Mouse (Mus musculus) kidney, embryonic 16.5 days (tissue): ENCODE data around the gene Sik3. TPM values are rescaled to one million over a fixed set of nuclear protein-coding genes. Genes with fewer than 3 reads are reported as not detected.
"Not testable (repeated sequence)": the region's sequence is repeated elsewhere in the genome, so short reads cannot be mapped to it uniquely, and the experiment has no call there.

Experiments
- ATAC-seq: fragments of 200-750 bp; cut with Nextera tagmentation; 2 replicates; pipeline ENCODE4 v1.8.0; 2017; ENCODE audit warnings: moderate TSS enrichment; ENCODE audit not compliant: low FRiP score, low TSS enrichment
- H3K27ac ChIP-seq: fragments of 300-500 bp; sonication (generic); 2 replicates; pipeline ENCODE4 v1.5.1; 2014; ENCODE audit warnings: low read length
- H3K27me3 ChIP-seq: fragments of 300-500 bp; sonication (generic); 2 replicates; pipeline ENCODE4 v1.6.1; 2014; ENCODE audit warnings: low read length, control low read depth, mixed read lengths; ENCODE audit not compliant: insufficient read depth
- H3K36me3 ChIP-seq: fragments of 300-500 bp; sonication (generic); 2 replicates; pipeline ENCODE4 v1.6.1; 2014; ENCODE audit warnings: low read length, control low read depth, mixed read lengths; ENCODE audit not compliant: insufficient read depth
- H3K4me1 ChIP-seq: fragments of 300-500 bp; sonication (generic); 2 replicates; pipeline ENCODE4 v1.6.1; 2014; ENCODE audit warnings: low read length, control low read depth, mixed read lengths; ENCODE audit not compliant: insufficient read depth
- H3K4me2 ChIP-seq: fragments of 300-500 bp; sonication (generic); replicated peaks from 2 replicates; pipeline ENCODE4 v1.6.1; 2014; ENCODE audit warnings: low read depth, low read length
- H3K4me3 ChIP-seq: fragments of 300-500 bp; sonication (generic); 2 replicates; pipeline ENCODE4 v1.5.1; 2014; ENCODE audit warnings: mild to moderate bottlenecking, low read length
- H3K9ac ChIP-seq: fragments of 300-500 bp; sonication (generic); replicated peaks from 2 replicates; pipeline ENCODE4 v1.6.1; 2014; ENCODE audit warnings: low read length
- H3K9me3 ChIP-seq: fragments of 300-500 bp; sonication (generic); 2 replicates; pipeline ENCODE4 v1.6.1; 2016; ENCODE audit warnings: low read length, control low read depth
- WGBS: fragments of 180-500 bp; shearing (Covaris S2); extraction: QIAGEN DNeasy Blood & Tissue Kit; methylation state at CpG from one replicate; pipeline ENCODE4 v1.1.7; 2014; 5-methylcytosine and 5-hydroxymethylcytosine counted together
- polyA plus RNA-seq: library from polyadenylated mRNA; unstranded; fragments of >200 nt; fragmentation: Nextera tagmentation; extraction: Ambion mirVana; gene quantifications from 2 replicates; pipeline ENCODE4 v1.2.1, GENCODE M21; 2015

Sik3 gene
- polyA plus RNA-seq, 1 experiment from 2014 or later, result 5.2 TPM

GRCm38 (mm10) chr9:46150890-46151703 is 138.5 kb downstream of the Sik3 start:
- Histone ChIP-seq H3K4me3 (no peak overlapping the region), H3K36me3 (no peaks in the 10 kb centered on the region), H3K27ac (peak overlapping the region; percentile 72), H3K27me3 (no peaks in the 10 kb centered on the region), H3K9me3 (no peaks in the 10 kb centered on the region), H3K9ac (no peak overlapping the region), H3K4me1 (peaks cover 38% of the 10 kb centered on the region), H3K4me2 (no peak overlapping the region)
- no peak for ATAC-seq
- 55% methylated on average over 2 of the region's 2 CpGs for WGBS

- Histone ChIP-seq H3K9me3 (no peaks in the 10 kb centered on the region), H3K36me3 (no peaks in the 10 kb centered on the region), H3K4me1 (peaks cover 44% of the 10 kb centered on the region), H3K4me2 (no peak overlapping the region), H3K27me3 (no peaks in the 10 kb centered on the region), H3K4me3 (no peak overlapping the region), H3K27ac (peak overlapping the region; percentile 72), H3K9ac (no peak overlapping the region)
- WGBS, result 54% methylated on average over 6 of the region's 6 CpGs
- ATAC-seq, result peak; percentile 58; the same call in 1 of the 2 replicates
Observed at GRCm38 (mm10) chr9:46151704-46152040, 139.1 kb downstream of the Sik3 start.

GRCm38 (mm10) chr9:46152067-46153015 is 139.7 kb downstream of the Sik3 start:
- Histone ChIP-seq H3K4me1 (peaks cover 45% of the 10 kb centered on the region), H3K27ac (peak overlapping the region; percentile 72), H3K9ac (no peak overlapping the region), H3K9me3 (no peaks in the 10 kb centered on the region), H3K4me2 (no peak overlapping the region), H3K36me3 (no peaks in the 10 kb centered on the region), H3K27me3 (no peaks in the 10 kb centered on the region), H3K4me3 (no peak overlapping the region)
- ATAC-seq, result no peak
- 74% methylated on average over 8 of the region's 8 CpGs for WGBS

- no peak for ATAC-seq
- peaks cover 48% of the 10 kb centered on the region for H3K4me1 ChIP-seq
- no peak overlapping the region for H3K27ac ChIP-seq
- H3K36me3 ChIP-seq, result no peaks in the 10 kb centered on the region
- H3K9ac ChIP-seq, result no peak overlapping the region
- H3K4me3 ChIP-seq, result no peak overlapping the region
- 60% methylated on average over 2 of the region's 2 CpGs for WGBS
- H3K27me3 ChIP-seq, result no peaks in the 10 kb centered on the region
- H3K9me3 ChIP-seq, result no peaks in the 10 kb centered on the region
- no peak overlapping the region for H3K4me2 ChIP-seq
Observed at GRCm38 (mm10) chr9:46154469-46154868, 141.8 kb downstream of the Sik3 start.

GRCm38 (mm10) chr9:46155026-46155425 is 142.4 kb downstream of the Sik3 start:
- H3K9ac ChIP-seq, result no peak overlapping the region
- H3K4me2 ChIP-seq, result no peak overlapping the region
- peaks cover 44% of the 10 kb centered on the region for H3K4me1 ChIP-seq
- no peaks in the 10 kb centered on the region for H3K36me3 ChIP-seq
- no peaks in the 10 kb centered on the region for H3K9me3 ChIP-seq
- WGBS, result 57% methylated on average over 4 of the region's 4 CpGs
- no peak for ATAC-seq
- no peaks in the 10 kb centered on the region for H3K27me3 ChIP-seq
- H3K27ac ChIP-seq, result no peak overlapping the region
- no peak overlapping the region for H3K4me3 ChIP-seq

GRCm38 (mm10) chr9:46155818-46156217 is 143.2 kb downstream of the Sik3 start:
- H3K27me3 ChIP-seq, H3K9ac ChIP-seq, H3K36me3 ChIP-seq, H3K27ac ChIP-seq, H3K4me3 ChIP-seq, H3K9me3 ChIP-seq, ATAC-seq, H3K4me2 ChIP-seq: not testable (repeated sequence)
- H3K4me1 ChIP-seq, result peaks cover 36% of the 10 kb centered on the region
- WGBS, result 99% methylated on average over 8 of the region's 8 CpGs

- WGBS, result 48% methylated on average over 4 of the region's 4 CpGs
- ATAC-seq, result no peak
- H3K36me3 ChIP-seq, result no peaks in the 10 kb centered on the region; the same call in 1 of the 2 replicates
- H3K9me3 ChIP-seq, result no peaks in the 10 kb centered on the region
- H3K4me2 ChIP-seq, result no peak overlapping the region
- no peak overlapping the region; the same call in 1 of the 2 replicates for H3K27ac ChIP-seq
- no peak overlapping the region for H3K9ac ChIP-seq
- no peak overlapping the region for H3K4me3 ChIP-seq
- H3K27me3 ChIP-seq, result no peaks in the 10 kb centered on the region
- H3K4me1 ChIP-seq, result peaks cover 29% of the 10 kb centered on the region
Observed at GRCm38 (mm10) chr9:46156711-46157110, 144.1 kb downstream of the Sik3 start.

- peaks cover 19% of the 10 kb centered on the region for H3K4me1 ChIP-seq
- no peak overlapping the region for H3K9ac ChIP-seq
- 77% methylated on average over 4 of the region's 4 CpGs for WGBS
- no peak overlapping the region for H3K4me2 ChIP-seq
- no peak for ATAC-seq
- H3K4me3 ChIP-seq, result no peak overlapping the region
- H3K36me3 ChIP-seq, result no peaks in the 10 kb centered on the region; the same call in 1 of the 2 replicates
- H3K27me3 ChIP-seq, result no peaks in the 10 kb centered on the region
- H3K9me3 ChIP-seq, result no peaks in the 10 kb centered on the region
- no peak overlapping the region for H3K27ac ChIP-seq
Observed at GRCm38 (mm10) chr9:46158273-46158813, 145.7 kb downstream of the Sik3 start.

- no peak overlapping the region for H3K4me2 ChIP-seq
- 54% methylated on average over 8 of the region's 8 CpGs for WGBS
- no peaks in the 10 kb centered on the region for H3K9me3 ChIP-seq
- H3K27me3 ChIP-seq, result no peaks in the 10 kb centered on the region
- H3K27ac ChIP-seq, result peak overlapping the region; percentile 51
- peaks cover under 1% of the 10 kb centered on the region for H3K4me1 ChIP-seq
- H3K36me3 ChIP-seq, result peaks cover 3% of the 10 kb centered on the region; the same call in 1 of the 2 replicates
- no peak overlapping the region for H3K9ac ChIP-seq
- H3K4me3 ChIP-seq, result no peak overlapping the region
- ATAC-seq, result no peak
Observed at GRCm38 (mm10) chr9:46163430-46163829, 150.8 kb downstream of the Sik3 start.
